Mouse (Mus musculus): ENCODE measurements at regions not wholly inside any gene's neighbourhood (a gene's known extent, or its start where the extent isn't known, plus 50 kb on each side); places are given as distances from the start of the nearest gene placed in this dataset.

GRCm38 (mm10) chr7:71936690-71937089 is 369.7 kb downstream of the Mctp2 start:
- H3K27ac ChIP-seq = no peak overlapping the region
- H3K36me3 ChIP-seq = no peaks in the 10 kb centered on the region
- H3K4me1 ChIP-seq = peaks cover 23% of the 10 kb centered on the region
- H3K27me3 ChIP-seq (ENCODE audit: insufficient read depth, poor library complexity, severe bottlenecking) = no peaks in the 10 kb centered on the region
- H3K4me3 ChIP-seq = no peak overlapping the region
- H3K9me3 ChIP-seq = no peaks in the 10 kb centered on the region
- WGBS = 63% methylated on average over 4 of the region's 4 CpGs
- DNase-seq (ENCODE audit: low spot score) = no peak

Data from heart, embryonic 10.5 days (tissue).